Mouse (Mus musculus) C2C12 (cell line): ENCODE measurements around the gene Tap1. TPM values are rescaled to one million over a fixed set of nuclear protein-coding genes. Genes with fewer than 3 reads are reported as not detected.

Experiments
- H3K27me3 ChIP-seq: one replicate; pipeline ENCODE4 v1.6.1; 2011; ENCODE audit not compliant: control insufficient read depth, insufficient read depth, insufficient read length
- H3K36me3 ChIP-seq: one replicate; pipeline ENCODE4 v1.6.1; 2011; ENCODE audit not compliant: control insufficient read depth, insufficient read depth
- H3K4me3 ChIP-seq: one replicate; pipeline ENCODE4 v1.5.1; 2011; ENCODE audit warnings: mild to moderate bottlenecking, control low read depth; ENCODE audit not compliant: poor library complexity, insufficient read depth, severe bottlenecking
- H3K79me2 ChIP-seq: one replicate; pipeline ENCODE4 v1.6.1; 2011; ENCODE audit not compliant: control insufficient read depth, insufficient read depth
- H3K79me3 ChIP-seq: one replicate; pipeline ENCODE4 v1.6.1; 2011; ENCODE audit warnings: low read depth, control low read depth
- H3ac ChIP-seq: one replicate; pipeline ENCODE3; 2011; ENCODE audit warnings: low read depth; ENCODE audit not compliant: control insufficient read depth, insufficient read length
- CEBPB ChIP-seq: IDR thresholded peaks from one replicate; pipeline ENCODE4 v1.6.1; 2011; ENCODE audit warnings: low read depth, mild to moderate bottlenecking, control low read depth, moderate library complexity
- CTCF ChIP-seq: IDR thresholded peaks from one replicate; pipeline ENCODE4 v1.5.1; 2011; ENCODE audit not compliant: control insufficient read depth, insufficient read depth, insufficient read length
- FOSL1 ChIP-seq: IDR thresholded peaks from one replicate; pipeline ENCODE4 v1.8.0; 2011; ENCODE audit warnings: mild to moderate bottlenecking, low read length; ENCODE audit not compliant: poor library complexity, insufficient read depth, severe bottlenecking
- MAX ChIP-seq: IDR thresholded peaks from one replicate; pipeline ENCODE4 v1.6.1; 2011; ENCODE audit warnings: mild to moderate bottlenecking, control low read depth
- MYOD1 ChIP-seq: IDR thresholded peaks from one replicate; pipeline ENCODE4 v1.6.1; 2011; ENCODE audit warnings: low read depth; ENCODE audit not compliant: control insufficient read depth, insufficient read length
- MYOG ChIP-seq: IDR thresholded peaks from one replicate; pipeline ENCODE4 v1.6.1; 2011; ENCODE audit not compliant: control insufficient read depth, insufficient read length; ENCODE audit errors: extremely low read depth
- USF1 ChIP-seq: IDR thresholded peaks from one replicate; pipeline ENCODE4 v1.6.1; 2011; ENCODE audit warnings: low read depth, mild to moderate bottlenecking, control low read depth, moderate library complexity
- polyA plus RNA-seq: library from polyadenylated mRNA; unstranded; fragments of >200 nt; fragmentation: generic; extraction: Trizol; gene quantifications from one replicate; pipeline ENCODE4 v1.2.1, GENCODE M21; 2012; ENCODE audit warnings: missing spikeins

The Tap1 gene
- polyA plus RNA-seq, 1 experiment: 0.30 TPM

DNA sequence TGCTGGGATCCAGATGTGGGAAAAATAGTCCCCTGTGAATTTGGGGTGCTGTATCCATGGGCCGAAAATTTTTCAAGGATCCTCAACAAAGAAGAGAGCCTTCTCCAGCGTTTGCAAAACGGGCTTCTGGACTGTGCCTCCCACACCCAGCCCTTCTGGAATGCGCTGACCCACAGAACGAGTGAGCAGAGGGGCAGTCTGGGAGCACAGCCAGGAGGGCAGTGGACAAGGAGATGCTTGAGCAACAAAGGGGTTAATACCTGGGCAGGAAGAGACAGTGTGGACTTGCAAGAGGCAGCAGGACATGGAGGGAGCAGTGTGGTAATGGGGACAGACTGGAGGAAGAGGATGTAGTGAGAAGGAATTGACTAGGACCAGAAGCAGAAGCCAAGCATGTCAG, 31.8 kb upstream of the Tap1 start:
- Histone ChIP-seq H3K79me2 (no peaks in the 10 kb centered on the region), H3ac (no peak overlapping the region), H3K79me3 (no peaks in the 10 kb centered on the region), H3K36me3 (no peaks in the 10 kb centered on the region), H3K4me3 (no peak overlapping the region), H3K27me3 (peaks cover 11% of the 10 kb centered on the region)
- TF ChIP-seq MYOG: no peak
- no peak for TF ChIP-seq CTCF
- no peak for TF ChIP-seq FOSL1
- no peak for TF ChIP-seq MAX
- no peak for TF ChIP-seq USF1
- no peak for TF ChIP-seq MYOD1
- no peak for TF ChIP-seq CEBPB

DNA sequence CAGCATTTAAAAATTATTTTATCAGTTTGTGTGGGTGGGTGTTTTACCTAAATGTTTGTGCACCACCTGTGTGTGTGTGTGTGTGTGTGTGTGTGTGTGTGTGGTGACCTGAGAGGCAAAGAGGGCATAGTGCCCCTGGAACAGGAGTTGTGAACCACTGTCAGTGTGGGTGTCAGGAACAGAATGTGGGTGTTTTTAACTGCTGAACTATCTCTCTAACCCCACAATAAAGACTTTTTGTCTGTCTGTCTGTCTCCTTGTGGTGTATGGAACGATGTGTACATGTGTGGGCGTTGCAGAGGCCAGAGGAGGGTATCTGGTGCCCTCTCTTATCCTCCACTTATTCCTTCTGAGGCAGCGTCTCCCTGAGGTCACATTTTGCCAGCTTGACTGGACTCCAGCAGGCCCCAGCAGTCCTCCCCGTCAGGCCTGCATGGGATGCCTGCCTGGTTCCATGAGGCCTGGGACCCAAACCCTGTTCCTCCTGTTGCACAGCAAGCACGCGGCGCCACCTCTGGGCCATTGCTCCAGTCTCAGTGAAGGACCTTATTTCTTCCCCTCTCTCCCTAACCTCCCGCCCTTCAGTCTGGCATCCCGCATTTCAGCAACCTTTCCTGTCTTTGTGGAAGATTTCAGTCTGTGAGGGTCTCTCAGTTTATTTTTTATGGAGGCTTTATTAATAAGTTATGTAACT, 23.0 kb upstream of the Tap1 start:
- Histone ChIP-seq H3K79me2 (no peaks in the 10 kb centered on the region), H3K4me3 (no peak overlapping the region), H3K36me3 (no peaks in the 10 kb centered on the region), H3ac (no peak overlapping the region), H3K79me3 (no peaks in the 10 kb centered on the region), H3K27me3 (peaks cover 35% of the 10 kb centered on the region)
- no peak for TF ChIP-seq CEBPB
- no peak for TF ChIP-seq FOSL1
- no peak for TF ChIP-seq MAX
- no peak for TF ChIP-seq CTCF
- TF ChIP-seq MYOD1: no peak
- no peak for TF ChIP-seq MYOG
- TF ChIP-seq USF1: no peak

DNA sequence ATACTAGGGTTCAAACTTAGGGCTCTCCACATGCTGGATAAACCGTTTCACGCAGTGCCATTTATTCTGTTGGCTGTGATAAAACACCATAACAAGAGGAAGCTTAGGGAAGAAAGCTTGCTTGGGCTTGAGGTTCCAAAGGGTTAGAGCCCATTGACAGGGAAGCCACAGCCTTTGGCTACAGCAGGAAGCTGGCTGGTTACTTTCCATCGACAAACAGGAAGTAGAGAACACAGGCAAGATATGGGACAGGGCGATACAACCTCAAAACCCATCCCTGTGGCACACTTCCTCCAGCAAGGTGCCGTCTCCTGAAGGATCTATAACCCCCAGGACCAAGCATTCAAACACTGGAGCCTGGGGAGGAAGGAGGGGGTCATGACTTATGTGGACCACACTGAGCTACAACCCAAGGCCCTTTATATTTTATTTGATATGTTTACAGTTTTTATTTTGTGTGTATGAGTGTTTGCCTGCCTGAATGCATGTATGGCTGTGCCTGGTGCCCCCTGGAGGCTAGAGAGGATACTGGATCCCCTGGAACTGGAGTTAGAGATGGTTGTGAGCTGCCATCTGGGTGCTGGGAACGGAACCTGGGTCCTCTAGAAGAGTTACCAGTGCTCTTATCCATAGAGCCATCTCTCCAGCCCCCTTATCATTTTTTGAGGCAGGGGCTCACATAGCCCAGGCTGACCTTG, 22.2 kb upstream of the Tap1 start:
- no peak overlapping the region for H3K4me3 ChIP-seq
- H3K27me3 ChIP-seq: peaks cover 34% of the 10 kb centered on the region
- H3K79me2 ChIP-seq: no peaks in the 10 kb centered on the region
- no peaks in the 10 kb centered on the region for H3K79me3 ChIP-seq
- no peak for TF ChIP-seq MAX
- no peak for TF ChIP-seq CEBPB
- no peak for TF ChIP-seq FOSL1
- no peak for TF ChIP-seq MYOD1
- TF ChIP-seq USF1: no peak
- no peak for TF ChIP-seq MYOG
- TF ChIP-seq CTCF: no peak
- no peak overlapping the region for H3ac ChIP-seq
- H3K36me3 ChIP-seq: no peaks in the 10 kb centered on the region

DNA sequence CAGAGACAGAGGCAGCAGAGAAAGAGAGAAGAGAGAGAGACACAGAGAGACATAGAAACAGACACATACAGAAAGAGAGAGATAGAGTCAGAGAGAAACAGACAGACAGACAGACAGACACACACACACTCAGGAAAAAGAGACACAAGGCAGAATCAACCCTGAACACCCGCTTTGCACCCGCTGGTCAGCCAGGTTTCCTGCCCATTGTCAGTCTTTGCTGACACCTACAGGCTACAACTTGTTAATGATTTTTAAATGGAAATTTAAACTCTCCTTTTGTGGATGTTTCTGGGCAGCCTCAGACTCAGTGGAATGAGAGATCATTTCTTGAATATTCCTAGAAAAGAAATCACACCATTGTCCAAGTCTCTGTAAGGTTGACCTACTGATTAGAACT, 18.1 kb upstream of the Tap1 start:
- peaks cover 2% of the 10 kb centered on the region for H3K27me3 ChIP-seq
- no peak overlapping the region for H3K4me3 ChIP-seq
- TF ChIP-seq CTCF: peak; percentile 3
- TF ChIP-seq MAX: no peak
- no peaks in the 10 kb centered on the region for H3K79me2 ChIP-seq
- no peaks in the 10 kb centered on the region for H3K36me3 ChIP-seq
- no peak overlapping the region for H3ac ChIP-seq
- no peaks in the 10 kb centered on the region for H3K79me3 ChIP-seq

GRCm38 (mm10) chr17:34170487-34170876, 16.9 kb upstream of the Tap1 start:
- no peak overlapping the region for H3ac ChIP-seq
- no peak overlapping the region for H3K4me3 ChIP-seq
- H3K79me2 ChIP-seq: no peaks in the 10 kb centered on the region
- no peak for TF ChIP-seq CTCF
- no peak for TF ChIP-seq MAX
- no peak for TF ChIP-seq MYOD1
- TF ChIP-seq MYOG: no peak
- TF ChIP-seq FOSL1: no peak
- no peak for TF ChIP-seq USF1
- no peak for TF ChIP-seq CEBPB
- H3K36me3 ChIP-seq: no peaks in the 10 kb centered on the region
- H3K79me3 ChIP-seq: no peaks in the 10 kb centered on the region
- no peaks in the 10 kb centered on the region for H3K27me3 ChIP-seq

DNA sequence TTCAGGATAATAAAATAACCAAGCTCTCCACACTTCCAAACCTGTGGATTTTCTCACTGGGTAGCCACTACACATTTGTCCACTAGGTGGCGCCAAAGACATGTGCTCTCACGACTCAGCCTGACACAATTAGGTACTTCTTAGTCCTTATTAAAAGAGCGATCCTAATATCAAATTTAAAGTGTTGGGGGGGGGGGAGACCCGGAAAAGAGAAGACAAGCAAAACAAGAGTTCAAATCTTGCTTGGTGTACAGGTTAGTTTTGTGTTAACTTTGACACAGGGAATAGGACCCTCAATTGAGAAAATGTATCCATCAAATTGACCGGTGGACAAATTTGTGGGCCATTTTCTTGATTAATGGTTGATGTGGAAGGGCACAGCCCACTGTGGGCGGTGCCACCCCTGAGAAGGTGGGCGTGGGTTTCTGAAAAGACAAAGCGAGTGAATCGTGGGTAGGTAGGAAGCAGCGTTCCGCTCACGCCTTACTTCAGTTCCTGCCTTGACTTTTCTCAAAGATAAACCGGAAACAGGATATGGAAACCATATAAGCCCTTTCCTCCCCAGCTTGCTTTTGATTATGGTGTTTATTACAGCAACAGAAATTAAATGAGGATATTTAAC, 16.4 kb upstream of the Tap1 start:
- Histone ChIP-seq H3K36me3 (no peaks in the 10 kb centered on the region), H3K79me3 (no peaks in the 10 kb centered on the region), H3ac (no peak overlapping the region), H3K79me2 (no peaks in the 10 kb centered on the region), H3K4me3 (no peak overlapping the region), H3K27me3 (no peaks in the 10 kb centered on the region)
- no peak for TF ChIP-seq MAX
- TF ChIP-seq MYOD1: no peak
- no peak for TF ChIP-seq CTCF
- TF ChIP-seq USF1: no peak
- no peak for TF ChIP-seq MYOG
- no peak for TF ChIP-seq FOSL1
- TF ChIP-seq CEBPB: no peak
